Mouse (Mus musculus) embryonic fibroblast, embryonic 13.5 days (primary cell): ENCODE data around the gene Ambra1.

ENCODE experiments used
- CTCF ChIP-seq: IDR thresholded peaks from 2 replicates; pipeline ENCODE4 v1.5.1; 2011; ENCODE audit warnings: mild to moderate bottlenecking, control low read depth, low read length, moderate library complexity, borderline replicate concordance; ENCODE audit not compliant: insufficient read depth
- POLR2A ChIP-seq: IDR thresholded peaks from 2 replicates; pipeline ENCODE4 v1.6.1; 2011; ENCODE audit warnings: low read depth, mild to moderate bottlenecking, control low read depth, low read length, moderate library complexity

DNA sequence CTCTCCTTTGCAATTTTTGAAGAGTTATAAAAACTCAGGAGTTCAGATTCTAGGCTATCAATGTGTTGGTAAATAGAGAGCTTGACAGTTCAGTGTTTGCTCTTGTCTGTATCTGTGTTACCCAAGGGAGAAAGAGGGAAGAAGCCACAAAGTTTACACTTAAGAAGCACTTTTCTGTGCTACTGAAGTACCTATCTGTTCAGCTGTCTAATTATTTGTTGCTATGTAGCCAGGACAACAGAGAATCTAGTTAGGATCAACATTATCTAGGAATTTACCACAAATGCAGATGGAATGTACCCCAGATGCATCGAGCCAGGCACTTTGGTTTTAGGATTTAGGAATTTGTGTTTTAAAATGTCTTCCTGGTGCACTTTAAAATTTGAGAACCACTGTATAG, 104.3 kb downstream of the Ambra1 start:
- no peak for TF ChIP-seq POLR2A
- no peak for TF ChIP-seq CTCF
